Mouse (Mus musculus): ENCODE data around the gene Polr2l.

DNA sequence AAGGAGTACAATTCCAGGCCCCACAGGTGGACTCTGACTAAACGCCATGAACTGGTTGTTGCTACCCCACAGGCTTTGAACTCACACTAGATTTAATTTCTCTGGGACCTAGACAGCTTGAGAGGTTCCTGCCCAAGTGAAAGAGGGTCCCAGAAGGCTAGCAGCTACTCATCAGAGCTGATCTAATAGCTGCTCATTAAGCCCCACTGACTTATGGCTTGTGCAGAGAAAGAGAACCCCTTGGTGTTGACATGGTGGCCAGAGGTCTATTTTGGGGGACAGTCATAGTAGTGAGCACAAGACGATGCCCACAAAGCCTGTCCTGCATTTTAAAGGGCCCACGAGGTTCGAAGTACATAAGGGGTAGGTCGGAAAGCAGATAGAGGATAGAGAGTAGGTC lies 772 bp downstream of the Polr2l start:
- TF ChIP-seq CTCF (IDR thresholded peaks at IDR 0.05) (no peak), EP300 (IDR thresholded peaks at IDR 0.05) (no peak)
